ENCODE assay signal across 9 mouse cellular contexts in genomic region chr7:15955509-15955908, GRCm38 (mm10). TPM values are rescaled to one million over a fixed set of nuclear protein-coding genes. Genes with fewer than 3 reads are reported as not detected.
A peak's percentile ranks its signal among the peaks of the same experiment; 100 is the strongest.
DNase-seq lines count a peak whose midpoint lies in the region; ATAC-seq and TF ChIP-seq lines count a peak whose summit lies in the region.
"Had no signal": no experiment of that assay in that cellular context is flagged by ENCODE, and none has a peak within 500 bp of the region (broad histone marks: within the 10 kb centered on the region; RNA-seq: fewer than 3 reads in every experiment).

No protein-coding gene starts in this region.

- no peak for TF ChIP-seq POLR2A in limb, embryonic 14.5 days (IDR thresholded peaks at IDR 0.05; ENCODE audit: borderline replicate concordance, extremely low read depth, insufficient read depth, insufficient read length)

- 16% methylated on average over 7 of the region's 7 CpGs for WGBS in heart, embryonic 11.5 days (ENCODE audit: insufficient replicate concordance)
- WGBS in limb, embryonic 14.5 days, result 24% methylated on average over 5 of the region's 7 CpGs
- WGBS in midbrain, embryonic 16.5 days, result 30% methylated on average over 7 of the region's 7 CpGs

- peak overlapping the region; percentile 74 for H3K27ac ChIP-seq in heart, embryonic 11.5 days (ENCODE audit: low read depth, low read length)
- H3K27ac ChIP-seq in limb, embryonic 14.5 days (replicated peaks; ENCODE audit: low read depth, low read length), result no peak overlapping the region
- no peak overlapping the region for H3K27ac ChIP-seq in midbrain, embryonic 16.5 days (ENCODE audit: low read length)

- peak overlapping the region; percentile 53; the same call in 1 of the 2 replicates for H3K9ac ChIP-seq in heart, embryonic 11.5 days (ENCODE audit: low read depth, low read length)
- H3K9ac ChIP-seq in limb, embryonic 14.5 days (ENCODE audit: low read depth, low read length, severe bottlenecking), result peak overlapping the region; percentile 21; the same call in 1 of the 2 replicates
- no peak overlapping the region for H3K9ac ChIP-seq in midbrain, embryonic 16.5 days (ENCODE audit: low read depth, low read length)

- DNase-seq in heart, adult 11 months, result peak; percentile 97
- DNase-seq in heart, postnatal 4 days, result no peak
- no peak for DNase-seq in limb, embryonic 14.5 days (ENCODE audit: low spot score)
- DNase-seq in left cerebral cortex, adult 18-20 months (ENCODE audit: low spot score in 2 of 2), result no peak
- DNase-seq in left cerebral cortex, adult 9 months (ENCODE audit: low spot score in 2 of 2), result no peak

- no peak for ATAC-seq in heart, embryonic 11.5 days (replicated peaks; ENCODE audit: insufficient number of reproducible peaks, low FRiP score, low TSS enrichment)
- ATAC-seq in limb, embryonic 14.5 days (ENCODE audit: low FRiP score, low read depth), result no peak
- no peak for ATAC-seq in midbrain, embryonic 16.5 days
- ATAC-seq in CD4-positive, CD25-positive, alpha-beta regulatory T cell, adult 4 months, result no peak
- ATAC-seq: inflammation-experienced regulatory T-cells, adult 6 months had no signal

- peak overlapping the region; percentile 68 for H3K4me2 ChIP-seq in heart, embryonic 11.5 days
- H3K4me2 ChIP-seq in limb, embryonic 14.5 days (replicated peaks; ENCODE audit: low read depth, low read length, severe bottlenecking), result peak overlapping the region; percentile 22; the same call in 1 of the 2 replicates
- H3K4me2 ChIP-seq in midbrain, embryonic 16.5 days (ENCODE audit: low read length), result peak overlapping the region; percentile 39

- H3K4me1 ChIP-seq in heart, embryonic 11.5 days (ENCODE audit: control insufficient read depth, insufficient read depth, low read length), result peaks cover 12% of the 10 kb centered on the region
- H3K4me1 ChIP-seq in limb, embryonic 14.5 days (ENCODE audit: control insufficient read depth, insufficient read depth, low read length), result peaks cover 5% of the 10 kb centered on the region; the same call in 1 of the 2 replicates
- H3K4me1 ChIP-seq in midbrain, embryonic 16.5 days (ENCODE audit: control insufficient read depth, insufficient read depth, low read length), result no peaks in the 10 kb centered on the region

- peak overlapping the region; percentile 27 for H3K4me3 ChIP-seq in heart, embryonic 11.5 days (ENCODE audit: low read depth, low read length)
- H3K4me3 ChIP-seq in limb, embryonic 14.5 days (replicated peaks; ENCODE audit: low read length), result no peak overlapping the region
- peak overlapping the region; percentile 17 for H3K4me3 ChIP-seq in midbrain, embryonic 16.5 days (ENCODE audit: low read depth, low read length)

- peaks cover 4% of the 10 kb centered on the region for H3K36me3 ChIP-seq in heart, embryonic 11.5 days (ENCODE audit: control insufficient read depth, insufficient read depth, low read length)
- H3K36me3 ChIP-seq in limb, embryonic 14.5 days (ENCODE audit: control insufficient read depth, insufficient read depth, low read length), result peaks cover 58% of the 10 kb centered on the region
- H3K36me3 ChIP-seq in midbrain, embryonic 16.5 days (ENCODE audit: control insufficient read depth, insufficient read depth, low read length), result no peaks in the 10 kb centered on the region

- H3K27me3 ChIP-seq in heart, embryonic 11.5 days (ENCODE audit: control insufficient read depth, insufficient read depth, low read length), result no peaks in the 10 kb centered on the region; the same call in 1 of the 2 replicates
- no peaks in the 10 kb centered on the region for H3K27me3 ChIP-seq in limb, embryonic 14.5 days (ENCODE audit: control insufficient read depth, insufficient read depth, low read length)
- H3K27me3 ChIP-seq in midbrain, embryonic 16.5 days (ENCODE audit: control insufficient read depth, insufficient read depth, low read depth, low read length), result no peaks in the 10 kb centered on the region

- H3K9me3 ChIP-seq in heart, embryonic 11.5 days (replicated peaks; ENCODE audit: control insufficient read depth, low read length), result 0 out of 2 replicates have a peak, but pooled peaks cover 5% of the 10 kb centered on the region
- no peaks in the 10 kb centered on the region; the same call in 1 of the 2 replicates for H3K9me3 ChIP-seq in limb, embryonic 14.5 days (ENCODE audit: control insufficient read depth, low read length)
- H3K9me3 ChIP-seq in midbrain, embryonic 16.5 days (replicated peaks; ENCODE audit: control insufficient read depth, low read length, poor library complexity, severe bottlenecking), result no peaks in the 10 kb centered on the region

RNA-seq across cellular contexts. Expression of gene Nop53, which starts 9.6 kb away (rescaled TPM):
- total RNA-seq in heart, postnatal 4 days (2021), result 100 to 1,000 TPM; 139 to 142 TPM
- polyA plus RNA-seq in heart, embryonic 11.5 days (2014; fragmentation: Nextera tagmentation; extraction: Ambion mirVana), result 130 and 137 TPM in 2 replicates
- polyA plus RNA-seq in limb, embryonic 14.5 days (2012; rRNA removed), result 176 and 181 TPM in 2 replicates
- 192 and 210 TPM in 2 replicates for polyA plus RNA-seq in limb, embryonic 14.5 days (2014; fragmentation: Nextera tagmentation; extraction: Ambion mirVana)
- 108 and 110 TPM in 2 replicates for polyA plus RNA-seq in midbrain, embryonic 16.5 days (2015; fragmentation: Nextera tagmentation; extraction: Ambion mirVana)
- total RNA-seq in left cerebral cortex, adult 18-20 months (2021), result 100 to 1,000 TPM; 116 to 129 TPM
- polyA plus RNA-seq in CD4-positive, CD25-positive, alpha-beta regulatory T cell, adult 4 months (2017; shearing (Covaris generic)), result 100 to 1,000 TPM; 244 to 324 TPM

RNA-seq across cellular contexts. Expression of gene Ehd2, which starts 11.9 kb away (rescaled TPM):
- 100 to 1,000 TPM; 193 to 197 TPM for total RNA-seq in heart, postnatal 4 days (2021)
- polyA plus RNA-seq in heart, embryonic 11.5 days (2014; fragmentation: Nextera tagmentation; extraction: Ambion mirVana), result 16.3 and 23.4 TPM in 2 replicates
- 47.6 and 62.0 TPM in 2 replicates for polyA plus RNA-seq in limb, embryonic 14.5 days (2012; rRNA removed)
- 42.5 and 49.3 TPM in 2 replicates for polyA plus RNA-seq in limb, embryonic 14.5 days (2014; fragmentation: Nextera tagmentation; extraction: Ambion mirVana)
- polyA plus RNA-seq in midbrain, embryonic 16.5 days (2015; fragmentation: Nextera tagmentation; extraction: Ambion mirVana), result 4.6 and 4.9 TPM in 2 replicates
- 1 to 10 TPM; 4.5 to 6.1 TPM for total RNA-seq in left cerebral cortex, adult 18-20 months (2021)
- under 1 TPM; 0.07 to 0.15 TPM for polyA plus RNA-seq in CD4-positive, CD25-positive, alpha-beta regulatory T cell, adult 4 months (2017; shearing (Covaris generic))

RNA-seq across cellular contexts. Expression of gene Selenow, which starts 33.3 kb away (rescaled TPM):
- total RNA-seq in heart, postnatal 4 days (2021), result 100 to 1,000 TPM; 194 to 214 TPM
- 726 and 772 TPM in 2 replicates for polyA plus RNA-seq in heart, embryonic 11.5 days (2014; fragmentation: Nextera tagmentation; extraction: Ambion mirVana)
- 582 and 588 TPM in 2 replicates for polyA plus RNA-seq in limb, embryonic 14.5 days (2012; rRNA removed)
- 1,065 and 1,091 TPM in 2 replicates for polyA plus RNA-seq in limb, embryonic 14.5 days (2014; fragmentation: Nextera tagmentation; extraction: Ambion mirVana)
- polyA plus RNA-seq in midbrain, embryonic 16.5 days (2015; fragmentation: Nextera tagmentation; extraction: Ambion mirVana), result 1,578 and 1,695 TPM in 2 replicates
- 1,000 to 10,000 TPM; 1,080 TPM for total RNA-seq in left cerebral cortex, adult 18-20 months (2021)
- 100 to 1,000 TPM; 912 to 987 TPM for polyA plus RNA-seq in CD4-positive, CD25-positive, alpha-beta regulatory T cell, adult 4 months (2017; shearing (Covaris generic))
